Mouse (Mus musculus) intestine, postnatal 0 days (tissue): ENCODE measurements around the gene Ccm2l. TPM values are rescaled to one million over a fixed set of nuclear protein-coding genes. Genes with fewer than 3 reads are reported as not detected.

ENCODE experiments used
- ATAC-seq: fragments of 200-750 bp; cut with Nextera tagmentation; 2 replicates; pipeline ENCODE4 v1.8.0; 2017; ENCODE audit warnings: mild to moderate bottlenecking, moderate TSS enrichment, moderate library complexity
- H3K27ac ChIP-seq: fragments of 300-500 bp; sonication (generic); 2 replicates; pipeline ENCODE4 v1.5.1; 2014; ENCODE audit warnings: mild to moderate bottlenecking, low read depth, low read length, moderate library complexity
- H3K27me3 ChIP-seq: fragments of 300-500 bp; sonication (generic); replicated peaks from 2 replicates; pipeline ENCODE4 v1.6.1; 2014; ENCODE audit warnings: low read length, mixed read lengths; ENCODE audit not compliant: control insufficient read depth, insufficient read depth
- H3K36me3 ChIP-seq: fragments of 300-500 bp; sonication (generic); 2 replicates; pipeline ENCODE4 v1.6.1; 2014; ENCODE audit warnings: mild to moderate bottlenecking, moderate library complexity; ENCODE audit not compliant: control insufficient read depth, insufficient read depth
- H3K4me1 ChIP-seq: fragments of 300-500 bp; sonication (generic); replicated peaks from 2 replicates; pipeline ENCODE4 v1.6.1; 2014; ENCODE audit warnings: antibody characterized with exemption, low read length, mixed read lengths; ENCODE audit not compliant: control insufficient read depth, insufficient read depth
- H3K4me2 ChIP-seq: fragments of 300-500 bp; sonication (generic); replicated peaks from 2 replicates; pipeline ENCODE4 v1.6.1; 2014; ENCODE audit warnings: low read depth, mild to moderate bottlenecking, moderate library complexity
- H3K4me3 ChIP-seq: fragments of 300-500 bp; sonication (generic); 2 replicates; pipeline ENCODE4 v1.5.1; 2014; ENCODE audit warnings: low read depth, low read length
- H3K9ac ChIP-seq: fragments of 300-500 bp; sonication (generic); 2 replicates; pipeline ENCODE4 v1.6.1; 2014; ENCODE audit warnings: mild to moderate bottlenecking, low read depth, low read length
- H3K9me3 ChIP-seq: fragments of 300-500 bp; sonication (generic); 2 replicates; pipeline ENCODE4 v1.6.1; 2016; ENCODE audit warnings: mixed run types; ENCODE audit not compliant: control insufficient read depth
- CTCF ChIP-seq: sonication (generic); IDR thresholded peaks from 2 replicates; pipeline ENCODE4 v1.5.1; 2016; ENCODE audit warnings: low read depth, mild to moderate bottlenecking, control low read depth, antibody characterized with exemption, moderate library complexity
- WGBS: fragments of 180-500 bp; shearing (Covaris S2); extraction: QIAGEN DNeasy Blood & Tissue Kit; methylation state at CpG from one replicate; pipeline ENCODE4 v1.1.7; 2014; 5-methylcytosine and 5-hydroxymethylcytosine counted together
- polyA plus RNA-seq: library from polyadenylated mRNA; unstranded; fragments of >200 nt; fragmentation: Nextera tagmentation; extraction: Ambion mirVana; gene quantifications from 2 replicates; pipeline ENCODE4 v1.2.1, GENCODE M21; 2015

Gene Ccm2l
- polyA plus RNA-seq, 1 experiment from 2014 or later: 1.7 TPM

- Histone ChIP-seq H3K9ac (no peak overlapping the region), H3K4me1 (no peaks in the 10 kb centered on the region), H3K4me2 (no peak overlapping the region), H3K27ac (no peak overlapping the region), H3K4me3 (no peak overlapping the region), H3K27me3 (no peaks in the 10 kb centered on the region; the same call in 1 of the 2 replicates), H3K9me3 (no peaks in the 10 kb centered on the region), H3K36me3 (no peaks in the 10 kb centered on the region)
- 32% methylated on average over 5 of the region's 5 CpGs for WGBS
- ATAC-seq: no peak
- TF ChIP-seq CTCF: no peak
These were observed 60.1 kb downstream of the Ccm2l start for GRCm38 (mm10) chr2:153125875-153126274.

- H3K4me1 ChIP-seq: no peaks in the 10 kb centered on the region
- no peak for ATAC-seq
- no peak overlapping the region for H3K4me3 ChIP-seq
- H3K9me3 ChIP-seq: no peaks in the 10 kb centered on the region
- H3K4me2 ChIP-seq: no peak overlapping the region
- peak; percentile 67 for TF ChIP-seq CTCF
- H3K9ac ChIP-seq: no peak overlapping the region
- 21% methylated on average over 6 of the region's 6 CpGs for WGBS
- H3K27ac ChIP-seq: no peak overlapping the region
- no peaks in the 10 kb centered on the region for H3K36me3 ChIP-seq
- no peaks in the 10 kb centered on the region; the same call in 1 of the 2 replicates for H3K27me3 ChIP-seq
These were observed 65.3 kb downstream of the Ccm2l start for GRCm38 (mm10) chr2:153131019-153131418.

Other genes starting within 250 kb of the Ccm2l start
- gene Bcl2l1, start 234.2 kb upstream of the Ccm2l start, polyA plus RNA-seq: 58.5 and 62.5 TPM in 2 replicates
- gene Tpx2, start 218.0 kb upstream of the Ccm2l start, polyA plus RNA-seq: 15.3 and 16.1 TPM in 2 replicates
- gene Mylk2, start 154.6 kb upstream of the Ccm2l start, polyA plus RNA-seq: 0.07 TPM in 1 of 2 replicates, not detected in the other
- 2.1 and 2.9 TPM in 2 replicates for gene Foxs1, start 132.7 kb upstream of the Ccm2l start, polyA plus RNA-seq
- gene Dusp15, start 114.3 kb upstream of the Ccm2l start, polyA plus RNA-seq: 0.13 TPM in 1 of 2 replicates, not detected in the other
- gene Ttll9, start 103.5 kb upstream of the Ccm2l start, polyA plus RNA-seq: 0.65 TPM in 1 of 2 replicates, not detected in the other
- 47.0 and 50.3 TPM in 2 replicates for gene Pdrg1, start 50.5 kb upstream of the Ccm2l start, polyA plus RNA-seq
- gene Xkr7, start 34.1 kb upstream of the Ccm2l start, polyA plus RNA-seq: not detected in 2 replicates
- gene Hck, start 42.5 kb downstream of the Ccm2l start, polyA plus RNA-seq: 3.4 and 3.5 TPM in 2 replicates
- 64.7 and 68.3 TPM in 2 replicates for gene Tm9sf4, start 95.3 kb downstream of the Ccm2l start, polyA plus RNA-seq
- 3.5 and 3.6 TPM in 2 replicates for gene Tspyl3, start 159.5 kb downstream of the Ccm2l start, polyA plus RNA-seq
- 54.4 and 55.4 TPM in 2 replicates for gene Plagl2, start 175.5 kb downstream of the Ccm2l start, polyA plus RNA-seq
- 7.5 and 10.5 TPM in 2 replicates for gene Pofut1, start 175.6 kb downstream of the Ccm2l start, polyA plus RNA-seq
- gene Kif3b, start 225.5 kb downstream of the Ccm2l start, polyA plus RNA-seq: 8.1 and 8.2 TPM in 2 replicates